ENCODE assay signal across 27 mouse cellular contexts in the genomic region with DNA sequence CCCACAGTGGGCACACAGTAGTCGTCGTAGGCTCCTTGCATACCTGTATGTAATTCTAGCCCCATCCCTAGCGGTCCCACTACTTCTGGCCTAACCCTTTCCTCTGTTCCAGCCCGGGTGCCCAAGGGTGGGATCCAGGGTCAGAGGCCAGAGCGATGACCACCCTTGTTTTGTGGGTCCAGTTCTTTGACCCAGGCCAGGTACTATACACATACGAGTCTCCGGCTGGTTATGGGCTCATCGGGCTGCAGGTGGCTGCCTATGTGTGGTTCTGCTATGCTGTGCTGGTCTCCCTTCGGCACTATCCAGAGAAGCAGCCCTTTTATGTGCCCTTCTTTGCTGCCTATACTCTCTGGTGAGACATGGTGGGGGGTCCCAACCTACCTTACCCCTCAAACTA. TPM values are rescaled to one million over a fixed set of nuclear protein-coding genes. Genes with fewer than 3 reads are reported as not detected.
DNase-seq lines count a peak whose midpoint lies in the region; ATAC-seq and TF ChIP-seq lines count a peak whose summit lies in the region.
"Had no signal": no experiment of that assay in that cellular context is flagged by ENCODE, and none has a peak within 500 bp of the region (broad histone marks: within the 10 kb centered on the region; RNA-seq: fewer than 3 reads in every experiment).

No protein-coding gene starts in this region.

- no peak for TF ChIP-seq CTCF in gastrocnemius, adult 2 months (IDR thresholded peaks at IDR 0.05)

- no peak overlapping the region for H3K4me3 ChIP-seq in gastrocnemius, adult 2 months
- no peak overlapping the region for H3K4me3 ChIP-seq in heart, embryonic 10.5 days
- H3K4me3 ChIP-seq in limb, embryonic 15.5 days, result no peak overlapping the region
- H3K4me3 ChIP-seq in limb, embryonic 10.5 days, result no peak overlapping the region
- H3K4me3 ChIP-seq: embryonic facial prominence, embryonic 10.5 days; embryonic facial prominence, embryonic 12.5 days; forebrain, embryonic 13.5 days; forebrain, embryonic 15.5 days had no signal

- peaks cover 12% of the 10 kb centered on the region for H3K4me1 ChIP-seq in heart, embryonic 10.5 days
- H3K4me1 ChIP-seq in limb, embryonic 15.5 days, result peaks cover 9% of the 10 kb centered on the region
- peaks cover 16% of the 10 kb centered on the region for H3K4me1 ChIP-seq in limb, embryonic 10.5 days

- no peaks in the 10 kb centered on the region for H3K36me3 ChIP-seq in heart, embryonic 10.5 days
- no peaks in the 10 kb centered on the region for H3K36me3 ChIP-seq in limb, embryonic 15.5 days
- no peaks in the 10 kb centered on the region for H3K36me3 ChIP-seq in limb, embryonic 10.5 days
- H3K36me3 ChIP-seq: embryonic facial prominence, embryonic 10.5 days; embryonic facial prominence, embryonic 12.5 days; forebrain, embryonic 15.5 days; G1E had no signal

- H3K9ac ChIP-seq in limb, embryonic 15.5 days, result no peak overlapping the region
- H3K9ac ChIP-seq: embryonic facial prominence, embryonic 12.5 days; forebrain, embryonic 13.5 days; forebrain, embryonic 15.5 days; forebrain, postnatal 0 days had no signal

- ATAC-seq in limb, embryonic 15.5 days (ENCODE audit: insufficient number of reproducible peaks, low FRiP score, low TSS enrichment, low read depth), result peak; percentile 6; the same call in 1 of the 2 replicates
- ATAC-seq: activated CD4-positive, CD25-positive, alpha-beta regulatory T cell, adult 4 months; CD4-positive, CD25-positive, alpha-beta regulatory T cell, adult 4 months; forebrain, embryonic 13.5 days; forebrain, embryonic 15.5 days; forebrain, postnatal 0 days; Patski had no signal

- intact Hi-C loops in gastrocnemius, adult 2 months (cut with DNase I), result no loop called here
- intact Hi-C loops in heart, postnatal 36 days (cut with DNase I), result no loop called here

- H3K27me3 ChIP-seq in heart, embryonic 10.5 days (ENCODE audit: insufficient read depth, poor library complexity, severe bottlenecking), result peaks cover 66% of the 10 kb centered on the region
- peaks cover 73% of the 10 kb centered on the region for H3K27me3 ChIP-seq in limb, embryonic 15.5 days
- peaks cover 80% of the 10 kb centered on the region for H3K27me3 ChIP-seq in limb, embryonic 10.5 days (ENCODE audit: low read depth, poor library complexity, severe bottlenecking)

- peak; percentile 31 for DNase-seq in cerebellum, adult 11-12 months
- DNase-seq in cerebellum, adult 18-20 months, result no peak
- peak; percentile 10 for DNase-seq in gastrocnemius, adult 2 months
- no peak for DNase-seq in gastrocnemius, postnatal 10 days
- DNase-seq in heart, embryonic 10.5 days (ENCODE audit: low spot score), result peak; percentile 63
- no peak for DNase-seq in heart, postnatal 36 days
- DNase-seq in limb, embryonic 10.5 days (ENCODE audit: low spot score), result no peak
- DNase-seq: adrenal gland, adult 8-10 months; B cell, adult 2 months; cerebellum, adult 2 months; cerebellum, adult 9-11 months; cerebellum, postnatal 14 days; cerebellum, postnatal 36 days; forebrain, postnatal 0 days had no signal

- 79% methylated on average over 9 of the region's 9 CpGs for WGBS in heart, embryonic 10.5 days
- 90% methylated on average over 9 of the region's 9 CpGs for WGBS in limb, embryonic 15.5 days
- WGBS in limb, embryonic 10.5 days, result 87% methylated on average over 9 of the region's 9 CpGs

- H3K27ac ChIP-seq in gastrocnemius, adult 2 months, result no peak overlapping the region
- no peak overlapping the region for H3K27ac ChIP-seq in heart, embryonic 10.5 days
- H3K27ac ChIP-seq in limb, embryonic 15.5 days, result no peak overlapping the region
- no peak overlapping the region for H3K27ac ChIP-seq in limb, embryonic 10.5 days
- H3K27ac ChIP-seq: embryonic facial prominence, embryonic 10.5 days; embryonic facial prominence, embryonic 12.5 days; forebrain, embryonic 13.5 days; forebrain, embryonic 15.5 days had no signal

- no peaks in the 10 kb centered on the region; the same call in 1 of the 2 replicates for H3K9me3 ChIP-seq in heart, embryonic 10.5 days
- H3K9me3 ChIP-seq in limb, embryonic 15.5 days, result no peaks in the 10 kb centered on the region
- no peaks in the 10 kb centered on the region for H3K9me3 ChIP-seq in limb, embryonic 10.5 days (replicated peaks)
- H3K9me3 ChIP-seq: embryonic facial prominence, embryonic 10.5 days; embryonic facial prominence, embryonic 12.5 days; forebrain, embryonic 13.5 days; forebrain, embryonic 15.5 days; G1E had no signal

- no peak overlapping the region for H3K4me2 ChIP-seq in limb, embryonic 15.5 days
- H3K4me2 ChIP-seq: embryonic facial prominence, embryonic 12.5 days; forebrain, embryonic 13.5 days; forebrain, embryonic 15.5 days had no signal

RNA-seq across cellular contexts. Expression of gene Tmem145, which starts 3.5 kb away (rescaled TPM):
- total RNA-seq in gastrocnemius, adult 2 months (2021), result not detected
- not detected for total RNA-seq in gastrocnemius, postnatal 10 days (2021)
- 0.09 and 0.63 TPM in 2 replicates for polyA plus RNA-seq in heart, embryonic 10.5 days (2016; fragmentation: Nextera tagmentation; extraction: Ambion mirVana)
- total RNA-seq in heart, postnatal 36 days (2021), result not detected
- 0.50 and 0.61 TPM in 2 replicates for polyA plus RNA-seq in limb, embryonic 15.5 days (2015; fragmentation: Nextera tagmentation; extraction: Ambion mirVana)
- polyA plus RNA-seq in limb, embryonic 10.5 days (2016; fragmentation: Nextera tagmentation; extraction: Ambion mirVana), result 0.14 and 0.38 TPM in 2 replicates
- total RNA-seq: CH12.LX, G1E had no signal
- polyA plus RNA-seq: activated CD4-positive, CD25-positive, alpha-beta regulatory T cell, adult 4 months; CD4-positive, CD25-positive, alpha-beta regulatory T cell, adult 4 months; G1E had no signal

RNA-seq across cellular contexts. Expression of gene Megf8, which starts 7.5 kb away (rescaled TPM):
- 10 to 100 TPM; 16.9 to 19.6 TPM for total RNA-seq in gastrocnemius, adult 2 months (2021)
- 10 to 100 TPM; 24.0 to 27.2 TPM for total RNA-seq in gastrocnemius, postnatal 10 days (2021)
- 10.4 and 11.2 TPM in 2 replicates for polyA plus RNA-seq in heart, embryonic 10.5 days (2016; fragmentation: Nextera tagmentation; extraction: Ambion mirVana)
- 10 to 100 TPM; 30.4 to 31.1 TPM for total RNA-seq in heart, postnatal 36 days (2021)
- 14.2 and 14.3 TPM in 2 replicates for polyA plus RNA-seq in limb, embryonic 15.5 days (2015; fragmentation: Nextera tagmentation; extraction: Ambion mirVana)
- polyA plus RNA-seq in limb, embryonic 10.5 days (2016; fragmentation: Nextera tagmentation; extraction: Ambion mirVana), result 17.6 and 22.2 TPM in 2 replicates

RNA-seq across cellular contexts. Expression of gene Prr19, which starts 8.2 kb away (rescaled TPM):
- not detected for total RNA-seq in gastrocnemius, adult 2 months (2021)
- total RNA-seq in gastrocnemius, postnatal 10 days (2021), result not detected
- polyA plus RNA-seq in heart, embryonic 10.5 days (2016; fragmentation: Nextera tagmentation; extraction: Ambion mirVana), result 0.26 and 0.65 TPM in 2 replicates
- not detected for total RNA-seq in heart, postnatal 36 days (2021)
- 0.32 and 0.40 TPM in 2 replicates for polyA plus RNA-seq in limb, embryonic 15.5 days (2015; fragmentation: Nextera tagmentation; extraction: Ambion mirVana)
- polyA plus RNA-seq in limb, embryonic 10.5 days (2016; fragmentation: Nextera tagmentation; extraction: Ambion mirVana), result 1.1 and 1.3 TPM in 2 replicates
- total RNA-seq: adrenal gland, adult 18-20 months; adrenal gland, adult 8-10 months; adrenal gland, postnatal 14 days; adrenal gland, postnatal 36 days; CH12.LX; G1E had no signal
- polyA plus RNA-seq: activated CD4-positive, CD25-positive, alpha-beta regulatory T cell, adult 4 months; CD4-positive, CD25-positive, alpha-beta regulatory T cell, adult 4 months had no signal

RNA-seq across cellular contexts. Expression of gene Pafah1b3, which starts 11.6 kb away (rescaled TPM):
- total RNA-seq in gastrocnemius, adult 2 months (2021), result under 1 TPM; 0.38 to 0.86 TPM
- 10 to 100 TPM in 1 of 2 experiments, 1 to 10 TPM in 1; 7.5 to 12.3 TPM for total RNA-seq in gastrocnemius, postnatal 10 days (2021)
- 147 and 189 TPM in 2 replicates for polyA plus RNA-seq in heart, embryonic 10.5 days (2016; fragmentation: Nextera tagmentation; extraction: Ambion mirVana)
- 1 to 10 TPM; 3.7 to 5.1 TPM for total RNA-seq in heart, postnatal 36 days (2021)
- 176 and 198 TPM in 2 replicates for polyA plus RNA-seq in limb, embryonic 15.5 days (2015; fragmentation: Nextera tagmentation; extraction: Ambion mirVana)
- polyA plus RNA-seq in limb, embryonic 10.5 days (2016; fragmentation: Nextera tagmentation; extraction: Ambion mirVana), result 224 and 248 TPM in 2 replicates

RNA-seq across cellular contexts. Expression of gene Cic, which starts 41.9 kb away (rescaled TPM):
- 10 to 100 TPM; 37.0 to 40.4 TPM for total RNA-seq in gastrocnemius, adult 2 months (2021)
- 10 to 100 TPM; 65.7 to 73.4 TPM for total RNA-seq in gastrocnemius, postnatal 10 days (2021)
- polyA plus RNA-seq in heart, embryonic 10.5 days (2016; fragmentation: Nextera tagmentation; extraction: Ambion mirVana), result 17.0 and 28.7 TPM in 2 replicates
- total RNA-seq in heart, postnatal 36 days (2021), result 10 to 100 TPM; 63.7 to 68.7 TPM
- 40.3 and 42.5 TPM in 2 replicates for polyA plus RNA-seq in limb, embryonic 15.5 days (2015; fragmentation: Nextera tagmentation; extraction: Ambion mirVana)
- polyA plus RNA-seq in limb, embryonic 10.5 days (2016; fragmentation: Nextera tagmentation; extraction: Ambion mirVana), result 21.4 and 25.2 TPM in 2 replicates

Comparison
In these comparisons a context has a peak if more than half of its experiments do, and no peak if none do; other contexts are left out.
1. DNase-seq: peak in cerebellum, adult 11-12 months (single experiment), gastrocnemius, adult 2 months (single experiment) and heart, embryonic 10.5 days (single experiment); none in cerebellum, adult 18-20 months (0 of 2), gastrocnemius, postnatal 10 days (single experiment), heart, postnatal 36 days (0 of 2) and limb, embryonic 10.5 days (single experiment).